Mouse (Mus musculus) G1E (cell line): ENCODE data around the gene Pla2g2c.

Source experiments
- CTCF ChIP-seq: IDR thresholded peaks from 2 replicates; pipeline ENCODE4 v1.5.1; 2012; ENCODE audit warnings: low read depth, low read length, inconsistent platforms, mixed read lengths
- GATA1 ChIP-seq: IDR thresholded peaks from 2 replicates; pipeline ENCODE4 v1.6.1; 2012; ENCODE audit warnings: borderline replicate concordance, low read length, inconsistent platforms, mixed read lengths
- GATA2 ChIP-seq: IDR thresholded peaks from 2 replicates; pipeline ENCODE4 v1.6.1; 2012; ENCODE audit warnings: low read depth, low read length, inconsistent platforms, borderline replicate concordance

DNA sequence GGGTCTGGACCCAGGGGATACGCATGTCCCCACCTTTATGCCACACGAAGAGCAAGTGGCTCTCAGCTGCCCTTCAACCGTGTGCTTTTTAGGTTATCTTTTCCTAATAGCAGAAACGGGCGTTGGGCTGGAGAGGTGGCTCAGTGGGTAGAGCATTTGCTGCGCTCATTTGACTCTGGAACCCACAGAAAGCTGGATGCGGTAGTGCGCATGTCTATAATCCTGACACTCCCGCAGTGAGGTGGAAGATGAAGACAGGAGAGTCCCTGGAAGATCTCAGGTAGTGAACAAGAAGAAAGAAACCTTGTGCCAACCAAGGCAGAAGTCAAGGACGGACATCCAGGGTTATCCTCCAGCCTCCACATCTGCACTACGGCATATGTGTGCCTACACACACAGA is 15.3 kb upstream of the Pla2g2c start:
- TF ChIP-seq CTCF = no peak
- no peak for TF ChIP-seq GATA2
- no peak for TF ChIP-seq GATA1
